Mouse (Mus musculus) CD4-positive helper T cell, adult 2 months (primary cell): Measurements from ENCODE around the gene Asl.

Experiments
- DNase-seq: peaks from one replicate; pipeline ENCODE4 v3.0.0-alpha.2; 2012; ENCODE audit warnings: low read depth, missing footprints, low spot score

The Asl gene

DNA sequence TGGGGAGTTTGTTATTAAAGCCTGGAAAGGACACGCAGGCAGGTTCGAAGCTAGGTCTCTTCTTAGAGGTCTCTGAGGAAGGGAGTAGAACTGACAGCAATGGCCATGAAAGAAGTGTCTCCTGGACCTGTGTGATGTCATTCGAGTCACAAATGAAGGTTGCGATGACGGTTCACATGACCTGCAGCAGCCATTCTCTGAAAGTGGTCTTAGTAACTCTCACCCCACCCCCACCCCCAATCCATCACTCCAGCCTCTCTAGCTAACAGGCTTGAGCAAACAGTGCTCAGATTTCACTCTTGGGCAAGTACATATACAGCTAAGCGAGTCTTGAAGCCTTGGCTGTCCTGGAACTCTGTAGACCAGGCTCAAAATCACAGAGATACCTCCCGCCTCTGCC, 25.8 kb downstream of the Asl start:
- no peak for DNase-seq

DNA sequence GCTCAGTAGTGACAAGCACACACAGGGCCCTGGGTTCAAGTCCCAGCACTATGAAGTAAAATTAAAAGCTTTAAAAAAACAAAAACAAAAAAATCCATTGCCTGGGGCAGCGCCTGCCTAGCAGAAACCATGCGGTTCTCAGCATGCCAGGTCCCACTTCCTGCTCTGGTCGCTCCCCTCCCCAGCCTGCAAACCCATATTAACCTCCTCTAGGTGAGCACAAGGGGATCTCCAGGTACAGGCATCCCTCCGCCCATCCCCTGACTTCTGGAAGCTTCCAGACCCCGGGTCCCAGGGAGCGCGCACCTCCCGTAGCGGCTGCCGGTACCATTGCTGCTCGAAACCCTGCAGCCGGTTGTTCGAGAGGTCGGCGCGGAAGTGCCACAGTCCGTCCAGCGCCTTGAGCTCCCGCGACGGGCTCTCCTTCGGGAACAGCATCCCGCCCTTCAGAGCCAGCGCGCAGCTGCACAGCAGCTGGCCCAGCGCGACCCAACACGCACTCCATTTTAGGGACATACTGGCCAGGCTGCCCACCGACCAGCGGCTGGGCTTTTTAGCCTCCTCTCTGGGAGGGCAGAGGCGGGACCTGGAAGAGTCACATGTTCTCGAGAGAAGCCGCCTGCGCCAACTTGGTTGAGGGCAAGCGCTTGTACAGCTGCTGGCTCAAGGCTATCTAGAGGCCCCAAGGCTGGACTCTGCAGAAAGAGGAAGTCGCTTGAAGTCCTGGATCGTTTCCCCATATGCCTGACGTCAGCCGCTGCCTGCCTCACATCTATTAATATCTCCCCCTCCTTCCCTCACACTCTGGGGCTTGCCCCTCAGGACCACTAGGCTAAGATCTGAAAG, 26.5 kb downstream of the Asl start, which contains the start of gene Gusb:
Gusb (minus strand) TSS at position 749 of the 846 bp plus-strand sequence.
- peak; percentile 67 for DNase-seq

DNA sequence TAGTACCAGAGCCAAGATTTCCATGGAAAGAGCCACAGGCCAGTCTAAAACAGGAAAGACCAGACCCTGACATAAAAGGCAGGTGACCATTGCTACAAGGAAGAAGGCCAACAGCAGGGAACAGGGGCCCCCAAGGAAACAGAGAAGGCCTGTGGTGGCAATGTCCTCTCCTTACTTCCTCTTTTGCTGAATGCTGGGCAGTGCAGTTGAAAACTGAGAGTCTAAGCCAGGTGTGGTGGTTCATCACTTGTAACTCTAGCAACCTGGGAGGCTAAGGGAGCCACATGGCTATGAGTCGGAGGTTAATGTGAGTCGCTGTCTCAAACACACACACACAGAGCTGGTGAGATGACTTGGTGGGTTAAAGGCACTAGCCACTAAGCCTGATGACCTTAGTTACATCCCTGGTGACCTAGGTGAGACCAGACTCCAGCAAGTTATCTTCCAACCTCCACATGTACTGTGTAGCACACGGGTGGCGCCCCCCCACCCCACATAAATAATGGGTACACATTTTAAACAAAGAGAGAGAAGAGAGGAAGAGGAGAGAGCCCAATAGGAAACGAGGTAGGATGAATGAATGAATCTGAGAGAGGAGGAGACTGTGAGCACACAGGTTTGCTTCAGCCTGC, 27.6 kb downstream of the Asl start:
- DNase-seq = no peak

DNA sequence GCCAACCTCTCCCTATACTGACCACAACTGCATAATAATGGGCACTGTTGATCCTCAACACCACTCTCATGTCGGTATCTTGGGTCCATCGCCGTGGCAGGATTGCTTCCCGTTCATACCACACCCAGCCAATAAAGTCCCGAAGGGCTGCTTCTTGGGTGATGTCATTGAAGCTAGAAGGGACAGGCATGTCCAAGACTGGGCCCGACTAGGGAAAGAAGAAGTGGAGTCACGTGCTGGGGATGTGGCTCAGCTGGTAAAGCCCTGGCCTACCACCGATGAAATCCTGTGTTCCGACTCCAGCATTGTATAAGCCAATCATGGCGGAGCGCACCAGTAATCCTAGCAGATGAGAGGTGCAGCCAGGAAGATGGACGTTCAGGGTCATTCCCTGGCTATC, 28.3 kb downstream of the Asl start:
- no peak for DNase-seq

DNA sequence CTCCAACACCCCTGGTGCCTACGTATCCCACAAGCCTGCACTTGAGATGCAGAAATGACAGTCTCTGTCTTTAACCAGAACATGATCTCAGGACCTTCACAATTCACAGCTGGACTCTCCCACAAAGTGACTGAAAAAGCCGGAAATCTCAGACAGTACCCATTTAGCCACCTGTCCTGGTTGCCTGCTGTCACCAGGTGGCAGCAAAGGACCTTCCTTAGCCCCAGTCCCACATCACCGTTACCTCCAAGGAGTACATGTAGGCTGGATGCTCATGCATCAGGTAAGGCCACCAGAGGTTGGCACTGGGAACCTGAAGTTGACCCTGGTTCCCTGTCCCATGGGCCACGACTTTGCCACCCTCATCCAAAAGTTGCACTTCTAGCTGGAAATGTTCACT, 29.9 kb downstream of the Asl start:
- peak; percentile 78 for DNase-seq

DNA sequence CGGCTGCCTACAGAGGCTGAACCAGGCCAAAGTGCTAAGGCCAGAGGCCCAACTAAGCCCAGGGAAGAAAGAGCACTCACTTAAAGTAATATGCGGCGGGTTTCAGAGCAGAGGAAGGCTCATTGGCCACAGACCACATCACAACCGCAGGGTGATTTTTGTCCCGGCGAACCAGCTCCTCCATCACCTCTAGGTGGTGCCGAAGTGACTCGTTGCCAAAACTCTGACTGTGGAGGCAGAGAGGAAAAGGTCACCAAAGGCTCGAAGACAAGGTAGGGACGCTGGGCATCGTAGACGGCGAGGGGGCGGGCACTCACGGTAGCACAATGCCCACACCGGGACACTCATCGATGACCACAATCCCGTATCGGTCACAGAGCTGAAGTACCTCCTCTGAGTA, 31.3 kb downstream of the Asl start:
- DNase-seq = no peak

DNA sequence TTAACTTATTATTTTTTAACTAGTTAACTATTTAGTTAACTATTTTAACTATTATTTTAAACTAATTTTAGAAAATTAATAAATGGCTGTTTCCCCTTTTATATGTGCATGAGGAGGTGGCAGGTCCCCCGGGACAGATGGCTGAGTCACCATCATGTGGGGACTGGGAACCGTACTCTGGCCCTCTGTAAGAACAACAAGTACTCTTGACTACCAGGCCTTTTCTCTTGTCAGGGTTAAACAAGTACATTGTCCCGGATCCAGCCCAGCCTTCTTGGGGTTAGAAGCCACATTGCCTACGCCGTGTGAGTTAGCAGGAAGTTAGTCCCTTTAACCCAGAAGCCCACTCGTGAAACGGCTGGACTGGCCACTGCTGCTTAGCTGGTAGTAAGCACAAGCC, 34.1 kb downstream of the Asl start:
- DNase-seq = no peak

DNA sequence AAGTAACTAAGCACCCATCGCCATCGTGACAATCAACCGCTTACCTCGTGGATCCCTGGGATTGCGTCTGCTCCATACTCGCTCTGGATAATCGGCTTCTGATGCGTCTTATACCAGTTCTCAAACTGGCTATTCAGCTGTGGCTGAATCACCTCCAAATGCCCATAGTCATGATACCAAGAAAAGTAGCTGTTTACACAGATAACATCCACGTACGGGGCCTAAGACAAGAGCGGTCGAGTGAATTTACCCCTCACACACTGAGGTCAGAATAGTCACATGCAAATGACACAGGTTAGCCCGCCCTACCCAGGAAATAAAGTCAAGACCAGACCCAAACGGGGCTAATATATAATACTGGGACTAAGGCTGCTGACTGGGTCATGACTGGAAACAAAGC, 35.7 kb downstream of the Asl start:
- DNase-seq = no peak

DNA sequence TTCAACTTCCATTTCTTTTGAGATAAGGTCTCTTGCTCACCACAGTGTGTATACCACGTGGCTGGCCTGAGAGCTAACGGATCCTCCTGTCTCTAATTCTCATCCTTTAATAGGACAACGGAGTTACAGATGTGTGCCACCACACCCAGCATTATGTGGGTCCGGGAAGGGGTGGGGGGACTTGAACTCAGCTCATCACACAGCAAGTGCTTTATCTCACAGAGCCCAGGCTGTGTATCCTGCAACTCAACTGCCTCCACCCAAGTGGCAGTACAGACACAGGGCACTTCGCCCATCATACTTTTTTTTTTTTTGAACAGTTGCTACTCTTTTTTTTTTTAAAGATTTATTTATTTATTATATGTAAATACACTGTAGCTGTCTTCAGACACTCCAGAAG, 37.1 kb downstream of the Asl start:
- DNase-seq = no peak

DNA sequence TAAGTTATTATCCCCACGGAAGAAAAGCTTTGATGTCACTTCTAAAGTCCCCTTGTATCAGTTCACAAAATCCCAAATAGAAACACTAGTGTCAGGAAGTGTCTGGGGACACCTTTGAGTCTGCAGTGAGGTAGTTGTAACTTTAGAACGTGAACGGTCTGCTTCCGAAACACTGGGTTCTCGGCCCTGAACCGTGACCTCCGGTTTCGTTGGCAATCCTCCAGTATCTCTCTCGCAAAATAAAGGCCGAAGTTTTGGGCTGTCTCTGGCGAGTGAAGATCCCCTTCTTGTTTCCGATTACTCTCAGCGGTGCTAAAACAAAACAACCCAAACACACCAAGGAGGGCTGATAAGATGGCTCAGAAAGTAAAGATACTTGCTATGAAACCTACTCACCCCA, 39.7 kb downstream of the Asl start:
- DNase-seq = no peak

DNA sequence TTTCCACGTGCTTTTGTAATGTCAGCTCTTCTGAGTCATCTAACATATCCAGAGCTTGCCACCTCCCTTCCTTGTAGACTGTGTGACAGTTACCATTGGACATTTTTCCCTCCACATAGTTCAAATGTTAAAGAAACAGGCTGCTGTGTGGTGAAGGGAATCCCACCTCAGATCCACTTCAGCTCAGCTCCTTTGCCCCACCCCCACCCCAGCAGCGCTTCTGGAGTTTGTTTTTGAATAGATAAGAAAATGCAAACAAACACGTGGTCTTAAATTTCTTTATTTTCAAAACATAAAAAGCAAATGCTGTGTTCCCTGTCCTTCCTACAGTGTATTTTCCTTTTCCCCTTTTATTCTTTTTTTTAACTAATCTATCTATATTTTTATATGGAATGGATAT, 48.8 kb downstream of the Asl start:
- DNase-seq = no peak

DNA sequence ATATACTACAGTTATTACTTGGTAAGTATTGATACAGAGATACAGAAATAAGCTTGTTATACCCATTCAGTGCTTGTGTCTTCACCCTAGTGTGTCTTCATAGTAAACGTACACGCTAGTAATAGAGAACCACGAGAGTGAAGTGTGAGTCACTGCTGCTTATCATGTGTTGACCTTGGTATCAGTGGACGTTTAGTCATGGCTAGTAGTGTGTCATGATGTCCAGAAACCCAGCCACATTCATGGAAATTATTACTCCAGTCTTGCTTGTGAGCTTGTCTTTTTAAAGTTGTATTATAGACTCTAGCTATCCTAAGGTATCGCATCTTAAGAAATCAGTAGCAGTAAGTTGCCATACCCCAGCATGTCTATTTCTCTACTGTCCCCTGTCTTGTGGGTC, 50.4 kb downstream of the Asl start:
- no peak for DNase-seq

DNA sequence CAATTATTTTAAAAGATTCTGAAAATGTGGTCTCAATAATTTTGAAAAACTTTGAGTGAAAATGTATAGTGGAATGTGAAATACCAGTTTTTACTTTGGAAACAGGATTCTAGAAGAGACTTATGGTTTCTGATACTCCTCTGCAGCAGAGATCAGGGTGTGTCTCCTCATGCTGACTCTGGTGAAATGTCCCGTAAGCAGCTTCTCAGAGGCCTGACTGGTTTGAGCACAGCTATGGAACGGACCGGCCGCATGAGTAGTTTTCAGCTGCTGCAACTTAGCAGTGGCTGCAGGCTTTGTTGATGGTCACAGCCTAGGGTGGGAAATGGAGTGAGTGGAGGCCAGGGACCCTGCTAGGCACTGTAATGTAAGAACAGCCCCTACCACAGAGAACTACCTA, 51.3 kb downstream of the Asl start:
- DNase-seq = no peak

DNA sequence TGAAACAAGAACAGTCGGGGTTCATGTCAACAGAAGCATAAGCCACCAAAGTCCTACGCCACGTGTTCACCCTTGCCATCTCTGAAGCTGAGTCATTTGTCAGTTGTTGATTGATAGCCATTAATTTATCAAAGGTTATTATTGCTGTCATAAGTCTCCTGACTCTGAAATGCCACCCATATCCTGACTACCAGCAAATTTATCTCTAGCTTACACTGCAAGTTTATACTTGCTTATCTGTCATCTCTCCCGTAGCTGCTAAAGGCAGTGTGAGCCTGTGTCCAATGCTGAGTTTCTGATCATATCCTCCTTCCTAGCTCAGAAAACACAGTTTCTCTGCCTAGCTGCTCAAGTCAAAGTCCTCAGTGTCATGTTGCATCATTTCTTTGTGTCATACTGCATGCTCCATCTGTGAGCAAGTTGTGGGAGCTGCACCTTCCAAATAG, 54.2 kb downstream of the Asl start:
- DNase-seq = no peak

DNA sequence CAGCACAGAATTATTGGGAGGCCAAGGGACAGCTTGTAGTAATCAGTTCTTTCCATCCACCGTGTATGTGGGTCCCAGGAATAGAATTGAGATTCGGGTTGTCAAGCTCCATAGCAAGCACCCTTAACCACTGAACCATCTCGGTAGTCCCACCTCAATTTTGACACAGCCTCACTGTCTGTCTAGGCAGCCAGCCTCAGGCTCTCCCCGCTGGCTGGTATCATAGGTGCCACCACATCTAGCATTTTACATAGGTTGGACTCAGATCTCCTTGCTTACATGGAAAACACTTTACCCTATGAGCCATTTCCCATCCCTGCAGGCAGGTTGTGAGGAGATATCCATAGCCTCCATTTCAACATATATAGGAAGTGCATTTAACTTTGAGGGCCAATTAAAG, 54.7 kb downstream of the Asl start:
- DNase-seq = no peak

DNA sequence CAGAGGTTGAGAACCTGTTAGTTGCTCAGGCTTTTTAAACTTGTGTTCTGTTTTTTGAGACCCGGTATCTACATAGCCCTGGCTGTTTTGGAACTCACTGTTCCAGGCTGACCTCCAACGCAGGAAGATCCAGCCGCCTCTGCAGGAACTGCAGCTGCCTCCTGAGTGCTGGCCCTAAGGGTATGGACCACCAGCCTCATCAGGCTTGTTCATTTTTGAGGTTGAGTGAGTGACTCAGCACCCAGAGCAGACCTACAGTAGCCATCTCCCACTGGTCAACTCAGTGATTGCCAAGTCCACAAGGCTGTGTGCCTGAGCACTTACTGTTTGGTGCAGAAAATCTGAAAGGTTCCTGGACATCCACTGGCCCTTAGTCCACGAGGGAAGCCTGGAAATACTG, 57.6 kb downstream of the Asl start:
- DNase-seq = no peak

DNA sequence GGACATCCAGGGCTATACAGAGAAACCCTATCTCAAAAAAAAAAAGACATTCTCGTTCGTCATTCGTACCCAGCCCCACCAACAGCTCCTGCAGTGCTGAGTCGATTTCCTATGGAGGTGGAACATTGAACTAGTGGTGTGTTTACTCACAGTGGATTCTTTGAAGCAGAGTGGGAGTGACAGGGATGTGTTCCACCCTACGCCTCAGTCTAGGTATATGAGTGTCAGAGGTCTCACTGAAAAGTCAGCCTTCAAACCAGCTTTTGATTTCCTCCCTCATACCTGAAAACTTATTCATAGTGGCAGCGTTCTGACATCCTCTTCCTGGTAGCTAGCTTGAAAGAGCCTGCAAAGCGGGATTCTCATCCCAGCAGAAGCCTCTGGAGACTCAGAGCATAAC, 60.6 kb downstream of the Asl start:
- no peak for DNase-seq

DNA sequence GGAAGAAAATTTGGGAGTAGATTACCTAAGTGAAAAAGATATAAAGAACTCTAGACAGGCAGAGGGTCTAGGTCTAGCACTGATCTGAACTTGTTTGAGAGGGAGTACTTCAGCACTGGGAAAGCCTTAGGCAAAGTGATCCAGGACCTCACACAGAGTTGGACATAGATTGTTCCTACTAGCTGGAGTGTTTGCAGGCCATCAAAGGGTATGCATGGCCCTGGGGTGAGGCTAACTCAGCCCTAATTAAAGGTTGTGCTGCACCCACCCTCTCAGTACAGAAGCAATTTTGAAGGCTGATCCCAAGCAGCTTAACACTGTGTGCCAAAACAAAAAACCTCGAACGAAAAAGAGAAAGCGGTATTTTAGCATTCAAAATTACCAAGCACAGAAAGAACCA, 62.6 kb downstream of the Asl start:
- no peak for DNase-seq

DNA sequence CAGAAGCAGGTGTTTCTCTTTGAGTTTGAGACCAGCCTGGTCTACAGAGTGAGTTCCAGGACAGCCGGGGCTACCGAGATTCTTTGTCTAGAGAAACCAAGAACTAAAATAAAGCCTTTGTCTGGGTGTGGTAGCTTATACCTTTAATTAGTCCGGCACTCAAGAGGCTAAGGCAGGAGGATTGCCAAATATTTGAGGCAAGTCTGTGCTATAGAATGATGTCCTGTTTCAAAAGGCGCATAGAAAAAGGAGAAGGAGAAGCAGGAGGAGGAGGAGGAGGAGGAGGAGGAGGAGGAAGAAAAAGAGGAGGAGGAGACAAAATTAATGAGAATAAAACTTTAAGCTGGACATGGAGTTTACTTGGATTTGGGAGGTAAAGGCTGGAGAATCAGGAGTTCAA, 65.8 kb downstream of the Asl start:
- no peak for DNase-seq
